Mouse (Mus musculus): ENCODE measurements around the gene Tmem123.

DNA sequence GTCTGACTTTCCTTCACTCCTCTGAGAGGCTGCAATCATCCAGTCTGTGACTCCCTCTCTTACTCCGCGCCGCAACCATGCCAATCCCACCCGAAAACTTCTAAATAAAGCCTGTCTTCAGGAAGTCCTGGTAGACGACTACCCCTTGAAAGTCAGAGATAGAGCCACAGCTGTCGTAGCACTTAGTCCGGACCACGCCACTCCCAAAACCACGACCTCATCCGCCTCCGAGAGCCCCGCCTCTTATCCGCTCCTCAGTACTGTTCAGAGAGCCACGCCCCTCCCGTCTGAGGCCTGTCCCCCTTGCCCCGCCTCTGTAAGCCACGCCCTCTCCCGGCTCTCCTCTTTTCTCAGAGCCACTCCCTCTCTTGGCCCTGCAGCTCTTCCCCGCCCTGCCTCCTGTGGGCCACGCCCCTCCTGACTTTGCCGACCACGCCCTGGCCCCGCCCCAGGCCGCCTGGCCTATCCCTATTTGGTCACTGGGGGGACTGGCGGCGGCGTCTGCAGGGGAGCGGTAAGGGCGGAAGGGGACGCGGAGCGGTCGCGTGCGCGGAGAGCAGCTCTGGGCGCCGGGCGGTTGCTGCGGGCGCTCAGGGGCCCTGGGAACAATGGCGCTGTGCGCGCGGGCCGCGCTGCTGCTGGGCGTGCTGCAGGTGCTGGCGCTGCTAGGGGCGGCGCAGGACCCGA lies at the start of gene Tmem123:
- TF ChIP-seq CTCF (IDR thresholded peaks at IDR 0.05; ENCODE audit: low read depth) (no peak; the same call in 1 of the 2 replicates), EP300 (IDR thresholded peaks at IDR 0.05; ENCODE audit: low read depth) (peak; percentile 21; the same call in 1 of the 2 replicates)

All from heart, postnatal 0 days (tissue).